Mouse (Mus musculus): Measurements from ENCODE around the gene Pnpo.
A peak's percentile ranks its signal among the peaks of the same experiment; 100 is the strongest.

Gene Pnpo

DNA sequence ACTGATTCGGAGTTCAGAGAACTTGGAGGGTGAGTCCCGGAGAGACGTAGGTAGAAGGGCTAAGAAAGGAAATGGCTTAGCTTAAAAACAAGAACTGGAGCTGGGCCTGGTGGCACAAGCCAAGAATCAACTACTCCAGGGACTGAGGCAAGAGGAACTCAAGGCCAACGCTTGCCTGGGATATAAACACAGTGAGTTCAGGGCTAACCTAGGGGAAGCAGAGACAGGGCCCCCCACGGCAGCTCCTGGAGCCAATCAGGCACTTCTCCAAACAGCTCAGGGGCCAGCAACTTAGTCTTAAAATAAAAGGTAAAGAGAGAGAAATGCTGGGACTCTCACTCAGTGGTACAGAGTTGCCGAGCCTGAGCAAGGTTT lies 5.4 kb downstream of the Pnpo start:
- Histone ChIP-seq H3K9me3 (ENCODE audit: low read length) (no peaks in the 10 kb centered on the region), H3K4me1 (replicated peaks; ENCODE audit: low read depth, low read length) (peaks cover 48% of the 10 kb centered on the region), H3K36me3 (ENCODE audit: insufficient read depth, low read length) (peaks cover 43% of the 10 kb centered on the region), H3K4me3 (replicated peaks; ENCODE audit: low read length) (no peak overlapping the region), H3K27me3 (ENCODE audit: insufficient read depth, low read length) (no peaks in the 10 kb centered on the region)
- no peak for TF ChIP-seq CTCF (conservative IDR thresholded peaks at IDR 0.05; ENCODE audit: low read length)
- no peak for TF ChIP-seq NANOG (IDR thresholded peaks at IDR 0.05; ENCODE audit: borderline replicate concordance, low read length)
- TF ChIP-seq POU5F1 (IDR thresholded peaks at IDR 0.05; ENCODE audit: borderline replicate concordance, low read length): no peak

DNA sequence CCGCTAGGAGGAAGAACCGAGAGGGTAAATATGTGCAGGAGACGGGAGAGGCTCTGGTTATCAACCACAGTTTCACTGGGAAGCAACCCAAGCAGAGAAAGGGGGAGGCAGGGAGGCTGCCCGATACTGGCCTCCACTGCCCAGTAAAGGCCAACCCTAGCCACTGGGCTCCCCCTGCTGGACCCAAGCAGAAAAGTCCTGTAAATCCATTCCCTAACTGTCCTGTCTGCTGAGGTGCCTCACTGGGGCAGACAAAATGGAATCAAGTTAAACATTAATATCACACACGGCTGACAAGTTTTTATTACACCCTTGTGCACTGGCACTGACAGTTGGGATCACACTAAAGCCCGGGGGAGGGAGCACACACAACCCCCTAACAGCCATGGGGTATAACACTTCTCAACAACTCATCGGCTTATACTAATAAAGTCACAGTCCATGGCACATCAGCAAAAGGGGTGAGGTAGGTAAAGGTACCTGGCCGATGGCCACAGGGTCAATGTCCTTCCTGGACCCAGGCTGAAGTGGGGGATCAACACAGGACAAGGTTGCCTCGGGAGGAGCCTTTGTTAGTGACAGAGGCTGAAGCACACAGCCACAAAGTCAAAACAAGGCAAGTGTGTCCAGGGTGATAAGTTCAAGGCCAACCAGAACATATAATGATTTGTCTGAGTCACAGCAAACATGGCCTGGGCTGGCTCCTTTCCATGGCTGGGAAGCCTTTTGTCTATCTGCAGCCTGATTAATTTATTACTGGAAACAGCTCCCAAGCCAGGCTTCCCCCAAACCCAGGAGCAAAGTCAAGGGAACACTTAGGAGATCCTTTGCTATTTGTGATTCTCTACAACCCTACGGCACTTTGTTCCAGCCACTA lies 6.0 kb downstream of the Pnpo start:
- Histone ChIP-seq H3K4me3 (replicated peaks; ENCODE audit: low read length) (no peak overlapping the region), H3K9me3 (ENCODE audit: low read length) (no peaks in the 10 kb centered on the region), H3K4me1 (replicated peaks; ENCODE audit: low read depth, low read length) (peaks cover 48% of the 10 kb centered on the region), H3K36me3 (ENCODE audit: insufficient read depth, low read length) (peaks cover 43% of the 10 kb centered on the region), H3K27me3 (ENCODE audit: insufficient read depth, low read length) (no peaks in the 10 kb centered on the region)
- TF ChIP-seq NANOG (IDR thresholded peaks at IDR 0.05; ENCODE audit: borderline replicate concordance, low read length): no peak
- peak; percentile 33; the same call in 1 of the 2 replicates for TF ChIP-seq CTCF (conservative IDR thresholded peaks at IDR 0.05; ENCODE audit: low read length)
- TF ChIP-seq POU5F1 (IDR thresholded peaks at IDR 0.05; ENCODE audit: borderline replicate concordance, low read length): no peak

DNA sequence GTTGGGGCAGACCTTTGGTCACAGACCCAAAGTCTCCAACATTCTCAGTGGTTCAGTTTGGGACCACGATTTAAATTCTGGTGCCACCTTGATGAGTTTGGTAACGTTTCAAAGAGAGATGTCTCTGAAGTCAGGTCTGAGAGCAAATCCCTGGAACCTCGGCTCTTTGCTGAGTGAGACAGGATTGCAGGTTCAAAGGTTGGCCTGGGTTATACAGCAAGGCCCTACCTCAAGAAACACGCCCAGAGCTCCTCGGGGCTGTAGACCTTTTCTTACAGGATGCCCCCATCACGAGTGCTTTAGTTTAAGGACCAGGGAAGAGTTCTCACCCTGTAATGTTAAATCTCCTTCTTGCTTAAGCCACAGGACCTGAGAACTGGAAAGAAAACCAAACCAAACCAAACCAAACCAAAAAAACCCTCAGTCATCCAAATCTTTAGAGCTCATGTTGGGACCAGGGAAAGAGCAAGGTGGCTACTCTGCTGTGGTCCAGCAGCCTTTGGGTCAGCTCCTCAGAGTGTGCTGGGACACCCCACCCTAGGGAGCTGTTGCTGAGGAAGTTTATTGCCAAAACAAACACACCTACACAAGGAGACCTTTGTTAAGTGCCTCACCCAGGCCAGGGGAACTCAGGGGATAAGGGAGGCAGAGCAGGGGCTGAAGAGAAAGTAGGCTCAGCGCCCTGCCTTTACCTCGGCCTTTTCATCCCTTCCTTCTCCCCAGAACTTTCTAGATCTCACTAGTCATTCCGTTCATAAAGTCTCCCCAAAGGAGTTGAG lies 7.7 kb downstream of the Pnpo start:
- Histone ChIP-seq H3K36me3 (ENCODE audit: insufficient read depth, low read length) (peaks cover 31% of the 10 kb centered on the region), H3K27me3 (ENCODE audit: insufficient read depth, low read length) (0 out of 2 replicates have a peak, but pooled peaks cover 4% of the 10 kb centered on the region), H3K4me3 (replicated peaks; ENCODE audit: low read length) (peak overlapping the region; percentile 78; the same call in 1 of the 2 replicates), H3K9me3 (ENCODE audit: low read length) (no peaks in the 10 kb centered on the region), H3K4me1 (replicated peaks; ENCODE audit: low read depth, low read length) (peaks cover 57% of the 10 kb centered on the region)
- no peak for TF ChIP-seq NANOG (IDR thresholded peaks at IDR 0.05; ENCODE audit: borderline replicate concordance, low read length)
- no peak for TF ChIP-seq POU5F1 (IDR thresholded peaks at IDR 0.05; ENCODE audit: borderline replicate concordance, low read length)
- TF ChIP-seq CTCF (conservative IDR thresholded peaks at IDR 0.05; ENCODE audit: low read length): no peak

GRCm38 (mm10) chr11:96934921-96935356 lies 8.8 kb downstream of the Pnpo start:
- TF ChIP-seq CTCF (conservative IDR thresholded peaks at IDR 0.05; ENCODE audit: low read length) (no peak), POU5F1 (IDR thresholded peaks at IDR 0.05; ENCODE audit: borderline replicate concordance, low read length) (no peak), NANOG (IDR thresholded peaks at IDR 0.05; ENCODE audit: borderline replicate concordance, low read length) (no peak)
- Histone ChIP-seq H3K27me3 (ENCODE audit: insufficient read depth, low read length) (0 out of 2 replicates have a peak, but pooled peaks cover 4% of the 10 kb centered on the region), H3K9me3 (ENCODE audit: low read length) (no peaks in the 10 kb centered on the region), H3K4me1 (replicated peaks; ENCODE audit: low read depth, low read length) (peaks cover 56% of the 10 kb centered on the region), H3K36me3 (ENCODE audit: insufficient read depth, low read length) (peaks cover 19% of the 10 kb centered on the region), H3K4me3 (replicated peaks; ENCODE audit: low read length) (peak overlapping the region; percentile 78)

GRCm38 (mm10) chr11:96933562-96934276 lies 10.1 kb downstream of the Pnpo start:
- no peak for TF ChIP-seq POU5F1 (IDR thresholded peaks at IDR 0.05; ENCODE audit: borderline replicate concordance, low read length)
- no peak for TF ChIP-seq NANOG (IDR thresholded peaks at IDR 0.05; ENCODE audit: borderline replicate concordance, low read length)
- TF ChIP-seq CTCF (conservative IDR thresholded peaks at IDR 0.05; ENCODE audit: low read length): no peak

DNA sequence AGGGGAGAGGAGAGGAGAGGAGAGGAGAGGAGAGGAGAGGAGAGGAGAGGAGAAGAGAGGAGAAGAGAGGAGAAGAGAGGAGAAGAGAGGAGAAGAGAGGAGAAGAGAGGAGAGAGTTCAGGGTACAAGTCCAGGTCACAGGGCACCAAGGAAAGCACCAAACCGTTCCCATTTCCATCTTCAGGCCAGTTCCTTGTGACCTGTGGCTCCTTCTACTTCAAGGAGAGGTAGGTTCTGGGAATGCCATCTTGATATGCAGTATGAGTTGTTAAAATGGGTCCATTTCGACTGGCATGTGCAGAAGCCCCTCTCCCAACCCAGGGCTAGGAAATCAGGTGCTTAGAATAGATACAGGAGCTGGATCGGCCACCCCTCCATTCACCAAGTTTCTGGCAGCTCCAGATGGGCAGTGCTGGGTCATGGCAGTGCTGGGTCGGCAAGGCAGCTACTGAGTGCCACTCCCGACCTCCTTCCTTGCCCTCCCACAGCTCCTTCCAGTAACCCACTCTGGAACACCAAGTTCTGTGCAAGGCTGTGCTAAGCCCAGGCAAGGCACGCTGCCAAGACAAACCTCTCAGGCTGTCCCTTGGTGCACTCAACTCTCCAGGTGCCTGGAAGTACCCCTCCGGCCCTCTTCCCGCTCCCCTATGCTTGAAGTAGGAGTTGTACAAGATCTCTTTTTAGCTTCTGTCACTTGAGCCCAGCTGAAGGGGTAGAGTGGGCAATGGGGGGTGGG lies 12.3 kb downstream of the Pnpo start:
- Histone ChIP-seq H3K27me3 (ENCODE audit: insufficient read depth, low read length) (peaks cover 15% of the 10 kb centered on the region), H3K36me3 (ENCODE audit: insufficient read depth, low read length) (no peaks in the 10 kb centered on the region), H3K4me1 (replicated peaks; ENCODE audit: low read depth, low read length) (peaks cover 77% of the 10 kb centered on the region), H3K9me3 (ENCODE audit: low read length) (no peaks in the 10 kb centered on the region), H3K4me3 (replicated peaks; ENCODE audit: low read length) (peak overlapping the region; percentile 26; the same call in 1 of the 2 replicates)
- TF ChIP-seq CTCF (conservative IDR thresholded peaks at IDR 0.05; ENCODE audit: low read length): no peak
- TF ChIP-seq POU5F1 (IDR thresholded peaks at IDR 0.05; ENCODE audit: borderline replicate concordance, low read length): no peak
- no peak for TF ChIP-seq NANOG (IDR thresholded peaks at IDR 0.05; ENCODE audit: borderline replicate concordance, low read length)

More at GRCm38 (mm10) chr11:96933562-96934276, 10.1 kb downstream of the Pnpo start:
- Histone ChIP-seq H3K9me3 (ENCODE audit: low read length) (no peaks in the 10 kb centered on the region), H3K4me1 (replicated peaks; ENCODE audit: low read depth, low read length) (peaks cover 67% of the 10 kb centered on the region), H3K36me3 (ENCODE audit: insufficient read depth, low read length) (peaks cover 7% of the 10 kb centered on the region), H3K27me3 (ENCODE audit: insufficient read depth, low read length) (peaks cover 7% of the 10 kb centered on the region; the same call in 1 of the 2 replicates), H3K4me3 (replicated peaks; ENCODE audit: low read length) (peak overlapping the region; percentile 78)

- peaks cover 72% of the 10 kb centered on the region for H3K4me1 ChIP-seq (replicated peaks; ENCODE audit: low read depth, low read length)
- peak overlapping the region; percentile 67 for H3K4me3 ChIP-seq (replicated peaks; ENCODE audit: low read length)
- peaks cover 15% of the 10 kb centered on the region for H3K27me3 ChIP-seq (ENCODE audit: insufficient read depth, low read length)
- no peaks in the 10 kb centered on the region for H3K9me3 ChIP-seq (ENCODE audit: low read length)
- H3K36me3 ChIP-seq (ENCODE audit: insufficient read depth, low read length): no peaks in the 10 kb centered on the region
- TF ChIP-seq POU5F1 (IDR thresholded peaks at IDR 0.05; ENCODE audit: borderline replicate concordance, low read length) (no peak), NANOG (IDR thresholded peaks at IDR 0.05; ENCODE audit: borderline replicate concordance, low read length) (no peak), CTCF (conservative IDR thresholded peaks at IDR 0.05; ENCODE audit: low read length) (no peak)
These were observed 13.9 kb downstream of the Pnpo start for GRCm38 (mm10) chr11:96929766-96930331.

Measured in E14TG2a.4 (cell line).